Mouse (Mus musculus) forebrain, embryonic 16.5 days (tissue): Measurements from ENCODE around the gene Rap1a. TPM values are rescaled to one million over a fixed set of nuclear protein-coding genes. Genes with fewer than 3 reads are reported as not detected.

Experiments used
- ATAC-seq: fragments of 200-750 bp; cut with Nextera tagmentation; 2 replicates; pipeline ENCODE4 v1.8.0; 2017; ENCODE audit warnings: mild to moderate bottlenecking, moderate library complexity
- H3K27ac ChIP-seq: fragments of 300-500 bp; sonication (generic); 2 replicates; pipeline ENCODE4 v1.5.1; 2014; ENCODE audit warnings: low read length, control low read depth
- H3K27me3 ChIP-seq: fragments of 300-500 bp; sonication (generic); replicated peaks from 2 replicates; pipeline ENCODE4 v1.6.1; 2014; ENCODE audit warnings: low read length; ENCODE audit not compliant: control insufficient read depth, insufficient read depth
- H3K36me3 ChIP-seq: fragments of 300-500 bp; sonication (generic); 2 replicates; pipeline ENCODE4 v1.6.1; 2014; ENCODE audit not compliant: control insufficient read depth, insufficient read depth
- H3K4me1 ChIP-seq: fragments of 300-500 bp; sonication (generic); replicated peaks from 2 replicates; pipeline ENCODE4 v1.6.1; 2014; ENCODE audit warnings: low read length; ENCODE audit not compliant: control insufficient read depth, insufficient read depth
- H3K4me2 ChIP-seq: fragments of 300-500 bp; sonication (generic); 2 replicates; pipeline ENCODE4 v1.6.1; 2014; ENCODE audit warnings: mild to moderate bottlenecking, low read length, control low read depth
- H3K4me3 ChIP-seq: fragments of 300-500 bp; sonication (generic); replicated peaks from 2 replicates; pipeline ENCODE4 v1.5.1; 2014; ENCODE audit warnings: mild to moderate bottlenecking, low read length, control low read depth
- H3K9ac ChIP-seq: fragments of 300-500 bp; sonication (generic); replicated peaks from 2 replicates; pipeline ENCODE4 v1.6.1; 2014; ENCODE audit warnings: low read depth, low read length, control low read depth
- H3K9me3 ChIP-seq: fragments of 300-500 bp; sonication (generic); 2 replicates; pipeline ENCODE4 v1.6.1; 2016; ENCODE audit warnings: low read length; ENCODE audit not compliant: control insufficient read depth
- WGBS: fragments of 180-500 bp; shearing (Covaris S2); extraction: QIAGEN DNeasy Blood & Tissue Kit; methylation state at CpG from one replicate; pipeline ENCODE4 v1.1.7; 2014; 5-methylcytosine and 5-hydroxymethylcytosine counted together
- polyA plus RNA-seq: library from polyadenylated mRNA; unstranded; fragments of >200 nt; fragmentation: Nextera tagmentation; extraction: Ambion mirVana; gene quantifications from 2 replicates; pipeline ENCODE4 v1.2.1, GENCODE M21; 2015

Rap1a gene
- polyA plus RNA-seq, 1 experiment from 2014 or later, result 67.7 TPM

DNA sequence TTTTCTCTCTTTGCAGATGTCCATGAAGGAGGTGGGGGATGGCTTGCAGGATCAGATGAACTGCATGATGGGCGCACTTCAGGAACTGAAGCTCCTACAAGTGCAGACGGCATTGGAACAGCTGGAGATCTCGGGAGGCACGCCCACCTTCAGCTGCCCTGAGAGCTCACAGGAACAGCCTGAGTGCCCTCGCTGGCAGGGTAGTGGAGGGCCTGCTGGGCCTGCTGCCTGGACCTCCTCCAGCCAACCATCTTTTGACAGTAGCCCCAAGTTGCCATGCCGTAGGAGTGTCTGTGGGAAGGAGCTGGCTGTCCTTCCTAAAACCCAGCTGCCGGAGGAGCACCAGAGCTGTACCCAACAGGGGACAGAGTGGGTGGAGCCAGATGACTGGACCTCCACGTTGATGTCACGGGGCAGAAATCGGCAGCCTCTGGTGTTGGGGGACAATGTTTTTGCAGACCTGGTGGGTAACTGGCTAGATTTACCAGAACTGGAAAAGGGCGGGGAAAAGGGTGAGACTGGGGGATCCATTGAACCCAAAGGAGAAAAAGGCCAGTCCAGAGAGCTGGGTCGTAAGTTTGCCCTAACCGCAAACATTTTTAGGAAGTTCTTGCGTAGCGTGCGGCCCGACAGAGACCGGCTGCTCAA lies 84.7 kb downstream of the Rap1a start:
- ATAC-seq, result no peak
- Histone ChIP-seq H3K27ac (no peak overlapping the region), H3K4me2 (no peak overlapping the region), H3K36me3 (no peaks in the 10 kb centered on the region), H3K4me3 (no peak overlapping the region), H3K4me1 (peaks cover 9% of the 10 kb centered on the region), H3K9ac (no peak overlapping the region), H3K9me3 (no peaks in the 10 kb centered on the region), H3K27me3 (no peaks in the 10 kb centered on the region)
- WGBS, result 66% methylated on average over 18 of the region's 18 CpGs

GRCm38 (mm10) chr3:105714820-105715167 lies 86.3 kb downstream of the Rap1a start:
- Histone ChIP-seq H3K9me3 (no peaks in the 10 kb centered on the region), H3K27ac (no peak overlapping the region)
- no peak for ATAC-seq

GRCm38 (mm10) chr3:105714091-105714819 lies 86.9 kb downstream of the Rap1a start:
- 16% methylated on average over 8 of the region's 8 CpGs for WGBS
- Histone ChIP-seq H3K4me1 (peaks cover 12% of the 10 kb centered on the region), H3K27ac (no peak overlapping the region), H3K4me2 (no peak overlapping the region), H3K36me3 (no peaks in the 10 kb centered on the region), H3K9ac (no peak overlapping the region), H3K27me3 (no peaks in the 10 kb centered on the region), H3K4me3 (no peak overlapping the region), H3K9me3 (no peaks in the 10 kb centered on the region)
- ATAC-seq, result no peak

More at GRCm38 (mm10) chr3:105714820-105715167, 86.3 kb downstream of the Rap1a start:
- H3K4me2 ChIP-seq, result no peak overlapping the region
- H3K4me1 ChIP-seq, result peaks cover 12% of the 10 kb centered on the region
- H3K36me3 ChIP-seq, result no peaks in the 10 kb centered on the region
- H3K27me3 ChIP-seq, result no peaks in the 10 kb centered on the region
- no peak overlapping the region for H3K4me3 ChIP-seq
- H3K9ac ChIP-seq, result no peak overlapping the region

- no peak for ATAC-seq
- Histone ChIP-seq H3K9me3 (no peaks in the 10 kb centered on the region), H3K27me3 (no peaks in the 10 kb centered on the region), H3K9ac (no peak overlapping the region), H3K36me3 (no peaks in the 10 kb centered on the region), H3K4me3 (no peak overlapping the region), H3K4me1 (peaks cover 9% of the 10 kb centered on the region; the same call in 1 of the 2 replicates), H3K27ac (no peak overlapping the region), H3K4me2 (no peak overlapping the region)
These were observed 88.3 kb downstream of the Rap1a start for GRCm38 (mm10) chr3:105712827-105713226.

DNA sequence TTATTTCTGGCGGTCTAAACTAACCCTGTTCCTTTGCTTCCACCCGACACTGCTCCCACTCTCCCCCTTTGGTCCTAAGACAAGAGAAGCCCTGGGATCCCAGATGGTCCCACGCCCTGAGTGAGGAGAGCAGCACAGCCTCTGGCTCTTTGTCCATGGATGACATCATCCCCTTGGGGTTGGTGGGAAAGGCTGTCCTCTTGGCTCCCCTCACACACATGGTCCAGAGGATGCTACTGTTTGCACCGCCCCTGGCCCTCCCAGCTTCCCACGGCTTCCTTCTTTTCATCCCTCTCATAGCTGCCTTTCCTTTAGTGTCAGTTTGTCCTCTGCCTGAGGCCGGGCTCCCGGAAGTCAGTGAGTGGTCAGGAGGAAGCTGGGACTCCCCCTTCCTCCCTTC lies 89.4 kb downstream of the Rap1a start:
- Histone ChIP-seq H3K27ac (no peak overlapping the region), H3K36me3 (no peaks in the 10 kb centered on the region), H3K9me3 (no peaks in the 10 kb centered on the region), H3K4me3 (no peak overlapping the region), H3K4me2 (no peak overlapping the region), H3K27me3 (no peaks in the 10 kb centered on the region), H3K9ac (no peak overlapping the region), H3K4me1 (peaks cover 9% of the 10 kb centered on the region; the same call in 1 of the 2 replicates)
- no peak for ATAC-seq
- 71% methylated on average over 7 of the region's 7 CpGs for WGBS

- H3K4me3 ChIP-seq, result no peak overlapping the region
- peak; percentile 63 for ATAC-seq
- H3K36me3 ChIP-seq, result no peaks in the 10 kb centered on the region
- no peak overlapping the region for H3K27ac ChIP-seq
- H3K9ac ChIP-seq, result no peak overlapping the region
- no peaks in the 10 kb centered on the region for H3K27me3 ChIP-seq
- H3K4me2 ChIP-seq, result no peak overlapping the region
- H3K4me1 ChIP-seq, result peaks cover 16% of the 10 kb centered on the region
- 24% methylated on average over 6 of the region's 6 CpGs for WGBS
- no peaks in the 10 kb centered on the region for H3K9me3 ChIP-seq
These were observed 90.9 kb downstream of the Rap1a start for GRCm38 (mm10) chr3:105710246-105710645.

GRCm38 (mm10) chr3:105707590-105707989 lies 93.5 kb downstream of the Rap1a start:
- Histone ChIP-seq H3K4me2 (no peak overlapping the region), H3K27ac (no peak overlapping the region)
- ATAC-seq, result no peak

GRCm38 (mm10) chr3:105706366-105707020 lies 94.6 kb downstream of the Rap1a start:
- Histone ChIP-seq H3K4me2 (no peak overlapping the region), H3K27me3 (no peaks in the 10 kb centered on the region), H3K9ac (no peak overlapping the region), H3K4me1 (peaks cover 22% of the 10 kb centered on the region), H3K27ac (no peak overlapping the region), H3K4me3 (no peak overlapping the region), H3K36me3 (no peaks in the 10 kb centered on the region), H3K9me3 (no peaks in the 10 kb centered on the region)
- 32% methylated on average over 4 of the region's 4 CpGs for WGBS
- ATAC-seq, result no peak

More at GRCm38 (mm10) chr3:105707590-105707989, 93.5 kb downstream of the Rap1a start:
- H3K36me3 ChIP-seq, result no peaks in the 10 kb centered on the region
- WGBS, result 23% methylated on average over 7 of the region's 7 CpGs
- H3K4me1 ChIP-seq, result peaks cover 22% of the 10 kb centered on the region
- no peaks in the 10 kb centered on the region for H3K27me3 ChIP-seq
- H3K4me3 ChIP-seq, result no peak overlapping the region
- H3K9me3 ChIP-seq, result no peaks in the 10 kb centered on the region
- H3K9ac ChIP-seq, result no peak overlapping the region

DNA sequence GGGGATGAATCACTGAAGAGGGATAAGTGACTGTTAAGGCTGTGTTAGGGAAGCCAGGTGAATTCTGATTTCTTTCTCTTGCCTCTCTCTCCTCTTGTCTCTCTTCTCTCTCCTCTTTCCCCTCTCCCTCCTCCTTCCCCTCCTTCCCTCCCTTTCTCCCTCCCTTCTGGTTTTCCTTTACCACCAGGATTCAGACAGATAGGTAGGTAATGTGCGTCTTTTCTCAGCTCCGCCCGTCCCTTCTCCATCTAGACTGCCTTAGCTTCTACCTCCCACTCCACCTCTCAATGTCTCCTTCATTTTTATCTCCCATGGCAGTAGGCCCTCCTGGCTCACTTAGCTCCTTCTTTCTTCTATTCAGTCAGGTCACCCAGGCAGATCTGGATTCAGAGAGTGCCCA lies 95.6 kb downstream of the Rap1a start:
- 24% methylated on average over 3 of the region's 3 CpGs for WGBS
- no peaks in the 10 kb centered on the region for H3K9me3 ChIP-seq
- H3K9ac ChIP-seq, result peak overlapping the region; percentile 56
- peak overlapping the region; percentile 51 for H3K4me3 ChIP-seq
- H3K36me3 ChIP-seq, result no peaks in the 10 kb centered on the region
- no peak for ATAC-seq
- H3K27me3 ChIP-seq, result no peaks in the 10 kb centered on the region
- no peak overlapping the region for H3K27ac ChIP-seq
- H3K4me2 ChIP-seq, result peak overlapping the region; percentile 98
- H3K4me1 ChIP-seq, result peaks cover 22% of the 10 kb centered on the region
